Mouse (Mus musculus) myocyte (in vitro differentiated cells): ENCODE results near the gene Gm44596.

ENCODE experiments used
- CEBPB ChIP-seq: IDR thresholded peaks from 2 replicates; pipeline ENCODE4 v1.6.1; 2011; ENCODE audit warnings: mild to moderate bottlenecking, moderate library complexity; ENCODE audit not compliant: poor library complexity, insufficient read depth, severe bottlenecking
- MAX ChIP-seq: IDR thresholded peaks from one replicate; pipeline ENCODE4 v1.6.1; 2011; ENCODE audit warnings: low read depth, mild to moderate bottlenecking, control low read depth
- MYOD1 ChIP-seq, 3 experiments: IDR thresholded peaks; one replicate each; pipeline ENCODE4 v1.6.1; 2011; ENCODE audit warnings: control low read depth in 2 of 3, low read depth in 2 of 3, mild to moderate bottlenecking in 2 of 3, moderate library complexity in 1 of 3; ENCODE audit not compliant: insufficient read length in 2 of 3, control insufficient read depth in 1 of 3
- POLR2A ChIP-seq: IDR thresholded peaks from one replicate; pipeline ENCODE4 v1.6.1; 2011; ENCODE audit warnings: low read depth, mild to moderate bottlenecking, control low read depth, moderate library complexity; ENCODE audit not compliant: insufficient read length
- POLR2AphosphoS2 ChIP-seq: IDR thresholded peaks from one replicate; pipeline ENCODE4 v1.6.1; 2011; ENCODE audit warnings: low read depth, control low read depth; ENCODE audit not compliant: insufficient read length
- REST ChIP-seq: IDR thresholded peaks from one replicate; pipeline ENCODE4 v1.6.1; 2011; ENCODE audit warnings: mild to moderate bottlenecking, control low read depth, moderate library complexity; ENCODE audit not compliant: insufficient read depth, insufficient read length
- TCF12 ChIP-seq: IDR thresholded peaks from one replicate; pipeline ENCODE4 v1.6.1; 2011; ENCODE audit warnings: mild to moderate bottlenecking, control low read depth; ENCODE audit not compliant: poor library complexity, insufficient read depth, severe bottlenecking
- TCF3 ChIP-seq: IDR thresholded peaks from one replicate; pipeline ENCODE4 v1.6.1; 2011; ENCODE audit warnings: low read depth, control low read depth; ENCODE audit not compliant: insufficient read length
- USF1 ChIP-seq: IDR thresholded peaks from one replicate; pipeline ENCODE4 v1.6.1; 2011; ENCODE audit warnings: low read depth, mild to moderate bottlenecking, control low read depth, moderate library complexity

DNA sequence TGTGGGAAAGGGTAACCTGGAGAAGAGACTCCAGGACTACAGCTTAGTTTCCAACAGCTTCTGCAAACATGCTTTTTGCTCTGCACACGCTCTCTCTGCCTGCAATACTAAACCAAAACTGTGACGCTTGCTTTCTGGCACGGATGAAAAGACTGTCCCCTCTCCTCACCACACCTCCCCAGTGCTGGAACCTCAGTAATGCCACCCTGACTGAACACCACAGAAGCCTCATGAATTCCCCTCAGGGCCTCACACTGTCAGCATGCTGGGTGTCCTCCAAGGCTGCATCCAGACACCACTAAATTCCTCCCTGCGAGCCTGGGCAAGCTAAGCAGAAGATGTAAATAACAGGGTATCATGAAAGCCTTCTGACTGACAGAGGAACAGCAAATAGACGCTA, 36.4 kb upstream of the Gm44596 start:
- TF ChIP-seq MAX: no peak
- no peak for TF ChIP-seq CEBPB
- TF ChIP-seq POLR2AphosphoS2: no peak
- no peak for TF ChIP-seq REST
- no peak for TF ChIP-seq POLR2A
- no peak for TF ChIP-seq USF1
- TF ChIP-seq MYOD1 (IDR thresholded peaks at IDR 0.05; ENCODE audit: control insufficient read depth in 1 of 3, insufficient read length in 2 of 3, low read depth in 2 of 3): no peak
- TF ChIP-seq TCF3: no peak
- TF ChIP-seq TCF12: no peak
